Mouse (Mus musculus): ENCODE data around the gene Kcnj16.

DNA sequence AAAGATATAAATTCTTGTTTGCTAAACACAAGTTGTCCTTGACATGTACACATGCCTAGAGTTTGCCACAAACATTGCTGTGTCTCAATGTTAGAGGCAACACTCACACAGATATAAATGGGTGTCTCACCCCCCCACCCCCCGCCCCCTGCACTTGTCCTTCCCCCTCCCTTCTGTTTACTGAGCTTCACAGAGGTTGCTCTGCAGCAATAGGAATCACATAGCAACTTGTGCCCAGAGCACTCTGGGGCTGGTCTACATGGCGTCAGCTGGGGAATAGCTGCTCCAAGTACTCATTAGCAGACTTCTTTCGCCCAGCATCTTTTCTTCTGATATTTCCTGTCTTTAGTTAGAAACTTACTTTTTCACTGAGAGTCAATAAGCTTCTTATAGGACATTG lies 100.0 kb downstream of the Kcnj16 start:
- TF ChIP-seq CTCF (IDR thresholded peaks at IDR 0.05) (no peak), POLR2A (IDR thresholded peaks at IDR 0.05; ENCODE audit: insufficient read depth, low read depth, low read length) (peak; percentile 32; the same call in 1 of the 2 replicates)

All from heart, adult 2 months (tissue).